Mouse (Mus musculus) limb, embryonic 15.5 days (tissue): ENCODE data around the gene Thada. TPM values are rescaled to one million over a fixed set of nuclear protein-coding genes. Genes with fewer than 3 reads are reported as not detected.
A peak's percentile ranks its signal among the peaks of the same experiment; 100 is the strongest.

Experiments used
- ATAC-seq: fragments of 200-750 bp; cut with Nextera tagmentation; 2 replicates; pipeline ENCODE4 v1.8.0; 2017; ENCODE audit warnings: low read depth, moderate TSS enrichment; ENCODE audit not compliant: insufficient number of reproducible peaks, low FRiP score, low TSS enrichment
- H3K27ac ChIP-seq: fragments of 300-500 bp; sonication (generic); 2 replicates; pipeline ENCODE4 v1.5.1; 2015; ENCODE audit warnings: moderate library complexity, mild to moderate bottlenecking, inconsistent platforms
- H3K27me3 ChIP-seq: fragments of 300-500 bp; sonication (generic); 2 replicates; pipeline ENCODE4 v1.6.1; 2015; ENCODE audit warnings: inconsistent platforms
- H3K36me3 ChIP-seq: fragments of 300-500 bp; sonication (generic); 2 replicates; pipeline ENCODE4 v1.6.1; 2015; ENCODE audit warnings: inconsistent platforms
- H3K4me1 ChIP-seq: fragments of 300-500 bp; sonication (generic); 2 replicates; pipeline ENCODE4 v1.6.1; 2015; ENCODE audit warnings: inconsistent platforms
- H3K4me2 ChIP-seq: fragments of 300-500 bp; sonication (generic); 2 replicates; pipeline ENCODE4 v1.6.1; 2015; ENCODE audit warnings: mild to moderate bottlenecking, inconsistent platforms
- H3K4me3 ChIP-seq: fragments of 300-500 bp; sonication (generic); 2 replicates; pipeline ENCODE4 v1.5.1; 2015; ENCODE audit warnings: mild to moderate bottlenecking, inconsistent platforms
- H3K9ac ChIP-seq: fragments of 300-500 bp; sonication (generic); 2 replicates; pipeline ENCODE4 v1.6.1; 2015; ENCODE audit warnings: inconsistent platforms
- H3K9me3 ChIP-seq: fragments of 300-500 bp; sonication (generic); 2 replicates; pipeline ENCODE4 v1.6.1; 2016; ENCODE audit warnings: inconsistent platforms
- WGBS: fragments of 180-500 bp; shearing (Covaris S2); methylation state at CpG from one replicate; pipeline ENCODE4 v1.1.7; 2015; 5-methylcytosine and 5-hydroxymethylcytosine counted together
- polyA plus RNA-seq: library from polyadenylated mRNA; unstranded; fragments of >200 nt; fragmentation: Nextera tagmentation; extraction: Ambion mirVana; gene quantifications from 2 replicates; pipeline ENCODE4 v1.2.1, GENCODE M21; 2015

The Thada gene
- polyA plus RNA-seq, 1 experiment from 2014 or later, result 7.2 TPM

- Histone ChIP-seq H3K27ac (peak overlapping the region; percentile 51), H3K4me1 (0 out of 2 replicates have a peak, but pooled peaks cover 9% of the 10 kb centered on the region), H3K9ac (no peak overlapping the region), H3K4me2 (no peak overlapping the region), H3K9me3 (no peaks in the 10 kb centered on the region), H3K36me3 (peaks cover 3% of the 10 kb centered on the region; the same call in 1 of the 2 replicates), H3K27me3 (no peaks in the 10 kb centered on the region), H3K4me3 (no peak overlapping the region)
- WGBS, result 90% methylated on average over 3 of the region's 3 CpGs
- ATAC-seq, result no peak
Observed at GRCm38 (mm10) chr17:84353224-84353901, 112.6 kb downstream of the Thada start.

GRCm38 (mm10) chr17:84352790-84353154 lies 113.2 kb downstream of the Thada start:
- no peaks in the 10 kb centered on the region for H3K9me3 ChIP-seq
- 57% methylated on average over 3 of the region's 3 CpGs for WGBS
- no peak overlapping the region for H3K9ac ChIP-seq
- H3K27me3 ChIP-seq, result no peaks in the 10 kb centered on the region
- H3K27ac ChIP-seq, result no peak overlapping the region
- peaks cover 3% of the 10 kb centered on the region; the same call in 1 of the 2 replicates for H3K36me3 ChIP-seq
- no peak overlapping the region for H3K4me3 ChIP-seq
- H3K4me2 ChIP-seq, result no peak overlapping the region
- no peak for ATAC-seq
- 0 out of 2 replicates have a peak, but pooled peaks cover 9% of the 10 kb centered on the region for H3K4me1 ChIP-seq

- no peak overlapping the region for H3K27ac ChIP-seq
- no peaks in the 10 kb centered on the region for H3K27me3 ChIP-seq
- 0 out of 2 replicates have a peak, but pooled peaks cover 9% of the 10 kb centered on the region for H3K4me1 ChIP-seq
- ATAC-seq, result no peak
- no peak overlapping the region for H3K9ac ChIP-seq
- H3K4me2 ChIP-seq, result no peak overlapping the region
- H3K4me3 ChIP-seq, result no peak overlapping the region
- 71% methylated on average over 9 of the region's 9 CpGs for WGBS
- no peaks in the 10 kb centered on the region for H3K9me3 ChIP-seq
- H3K36me3 ChIP-seq, result peaks cover 3% of the 10 kb centered on the region; the same call in 1 of the 2 replicates
Observed at GRCm38 (mm10) chr17:84351912-84352789, 113.9 kb downstream of the Thada start.

- Histone ChIP-seq H3K36me3 (peaks cover 7% of the 10 kb centered on the region), H3K27ac (no peak overlapping the region), H3K4me3 (no peak overlapping the region), H3K9me3 (no peaks in the 10 kb centered on the region), H3K4me2 (no peak overlapping the region), H3K27me3 (no peaks in the 10 kb centered on the region), H3K4me1 (0 out of 2 replicates have a peak, but pooled peaks cover 9% of the 10 kb centered on the region), H3K9ac (no peak overlapping the region)
- ATAC-seq, result no peak
- 63% methylated on average over 3 of the region's 3 CpGs for WGBS
Observed at GRCm38 (mm10) chr17:84351276-84351675, 114.7 kb downstream of the Thada start.

GRCm38 (mm10) chr17:84348865-84349264 lies 117.1 kb downstream of the Thada start:
- Histone ChIP-seq H3K4me3 (no peak overlapping the region), H3K27me3 (no peaks in the 10 kb centered on the region), H3K4me1 (0 out of 2 replicates have a peak, but pooled peaks cover 9% of the 10 kb centered on the region), H3K36me3 (peaks cover 18% of the 10 kb centered on the region), H3K27ac (no peak overlapping the region), H3K9me3 (no peaks in the 10 kb centered on the region), H3K4me2 (no peak overlapping the region), H3K9ac (no peak overlapping the region)
- WGBS, result 83% methylated on average over 3 of the region's 3 CpGs
- ATAC-seq, result no peak

GRCm38 (mm10) chr17:84342299-84342817 lies 123.6 kb downstream of the Thada start:
- Histone ChIP-seq H3K27ac (no peak overlapping the region), H3K9me3 (no peaks in the 10 kb centered on the region), H3K9ac (no peak overlapping the region), H3K4me1 (no peaks in the 10 kb centered on the region), H3K4me3 (no peak overlapping the region), H3K27me3 (no peaks in the 10 kb centered on the region), H3K36me3 (peaks cover 24% of the 10 kb centered on the region; the same call in 1 of the 2 replicates), H3K4me2 (no peak overlapping the region)
- WGBS, result 91% methylated on average over 6 of the region's 6 CpGs
- no peak for ATAC-seq

- H3K36me3 ChIP-seq, result peaks cover 24% of the 10 kb centered on the region; the same call in 1 of the 2 replicates
- no peak overlapping the region for H3K4me3 ChIP-seq
- no peaks in the 10 kb centered on the region for H3K4me1 ChIP-seq
- no peak for ATAC-seq
- no peak overlapping the region for H3K9ac ChIP-seq
- H3K9me3 ChIP-seq, result no peaks in the 10 kb centered on the region
- no peak overlapping the region for H3K4me2 ChIP-seq
- H3K27me3 ChIP-seq, result no peaks in the 10 kb centered on the region
- WGBS, result 76% methylated on average over 2 of the region's 2 CpGs
- no peak overlapping the region for H3K27ac ChIP-seq
Observed at GRCm38 (mm10) chr17:84341686-84342085, 124.3 kb downstream of the Thada start.

- H3K9ac ChIP-seq, result no peak overlapping the region
- 95% methylated on average over 3 of the region's 3 CpGs for WGBS
- no peak for ATAC-seq
- no peak overlapping the region for H3K4me2 ChIP-seq
- no peaks in the 10 kb centered on the region for H3K27me3 ChIP-seq
- H3K9me3 ChIP-seq, result no peaks in the 10 kb centered on the region
- H3K27ac ChIP-seq, result no peak overlapping the region
- peaks cover 21% of the 10 kb centered on the region; the same call in 1 of the 2 replicates for H3K36me3 ChIP-seq
- no peak overlapping the region for H3K4me3 ChIP-seq
- H3K4me1 ChIP-seq, result no peaks in the 10 kb centered on the region
Observed at GRCm38 (mm10) chr17:84340574-84340973, 125.4 kb downstream of the Thada start.

GRCm38 (mm10) chr17:84335996-84336395 lies 130.0 kb downstream of the Thada start:
- Histone ChIP-seq H3K27ac (no peak overlapping the region), H3K4me2 (no peak overlapping the region), H3K27me3 (no peaks in the 10 kb centered on the region), H3K4me1 (no peaks in the 10 kb centered on the region), H3K9ac (no peak overlapping the region), H3K36me3 (peaks cover 22% of the 10 kb centered on the region), H3K4me3 (no peak overlapping the region), H3K9me3 (no peaks in the 10 kb centered on the region)
- WGBS, result 32% methylated on average over 1 of the region's 1 CpGs
- ATAC-seq, result no peak

- Histone ChIP-seq H3K4me3 (no peak overlapping the region), H3K9me3 (no peaks in the 10 kb centered on the region), H3K27me3 (no peaks in the 10 kb centered on the region), H3K4me2 (no peak overlapping the region), H3K27ac (no peak overlapping the region), H3K36me3 (peaks cover 16% of the 10 kb centered on the region), H3K9ac (no peak overlapping the region), H3K4me1 (no peaks in the 10 kb centered on the region)
- WGBS, result 72% methylated on average over 3 of the region's 3 CpGs
- ATAC-seq, result no peak
Observed at GRCm38 (mm10) chr17:84335076-84335475, 130.9 kb downstream of the Thada start.

GRCm38 (mm10) chr17:84334241-84335014 lies 131.6 kb downstream of the Thada start:
- no peak for ATAC-seq
- H3K4me1 ChIP-seq, result no peaks in the 10 kb centered on the region
- H3K27me3 ChIP-seq, result no peaks in the 10 kb centered on the region
- no peak overlapping the region for H3K27ac ChIP-seq
- H3K4me2 ChIP-seq, result no peak overlapping the region
- H3K4me3 ChIP-seq, result no peak overlapping the region
- H3K36me3 ChIP-seq, result peaks cover 16% of the 10 kb centered on the region
- H3K9me3 ChIP-seq, result no peaks in the 10 kb centered on the region
- no peak overlapping the region for H3K9ac ChIP-seq
- 70% methylated on average over 5 of the region's 5 CpGs for WGBS
